Comparison of ENCODE assay signal across 9 mouse cellular contexts in genomic region chr17:63324039-63324438, GRCm38 (mm10).
DNase-seq lines count a peak whose midpoint lies in the region; ATAC-seq and TF ChIP-seq lines count a peak whose summit lies in the region.
"Had no signal": no experiment of that assay in that cellular context is flagged by ENCODE, and none has a peak within 500 bp of the region (broad histone marks: within the 10 kb centered on the region; RNA-seq: fewer than 3 reads in every experiment).

No protein-coding gene starts in this region.

- H3K4me1 ChIP-seq in embryonic facial prominence, embryonic 10.5 days, result peaks cover 10% of the 10 kb centered on the region
- H3K4me1 ChIP-seq in liver, postnatal 0 days (ENCODE audit: insufficient read depth), result peaks cover 9% of the 10 kb centered on the region; the same call in 1 of the 2 replicates
- H3K4me1 ChIP-seq in thymus, adult 2 months (replicated peaks; ENCODE audit: control insufficient read depth, insufficient read depth, low read length), result no peaks in the 10 kb centered on the region; the same call in 1 of the 2 replicates

- intact Hi-C loops in heart, postnatal 14 days (cut with DNase I), result loop anchor here (1.0 kb wide), 1 partner anchor 144 kb away; no protein-coding TSS in a partner anchor

- no peak overlapping the region for H3K4me3 ChIP-seq in embryonic facial prominence, embryonic 10.5 days
- no peak overlapping the region for H3K4me3 ChIP-seq in liver, postnatal 0 days (ENCODE audit: low read depth, low read length)
- H3K4me3 ChIP-seq in thymus, adult 2 months (ENCODE audit: control insufficient read depth, insufficient read depth, low read length), result no peak overlapping the region
- H3K4me3 ChIP-seq: limb, embryonic 12.5 days had no signal

- DNase-seq in ES-CJ7 (ENCODE audit: low read depth, low spot score), result peak; percentile 63
- peak; percentile 62 for DNase-seq in adrenal gland, postnatal 25 days
- peak; percentile 65 for DNase-seq in embryonic facial prominence, embryonic 10.5 days (ENCODE audit: low spot score)
- peak; percentile 77 to 84 for DNase-seq in heart, postnatal 14 days
- DNase-seq in large intestine, adult 2 months (ENCODE audit: low read depth, low spot score), result peak; percentile 33
- DNase-seq in liver, postnatal 0 days, result peak; percentile 84
- DNase-seq in thymus, adult 2 months, result peak; percentile 77

- no peak overlapping the region for H3K4me2 ChIP-seq in liver, postnatal 0 days (ENCODE audit: low read depth, low read length)
- H3K4me2 ChIP-seq: limb, embryonic 12.5 days had no signal

- no peaks in the 10 kb centered on the region for H3K9me3 ChIP-seq in embryonic facial prominence, embryonic 10.5 days
- no peaks in the 10 kb centered on the region for H3K9me3 ChIP-seq in liver, postnatal 0 days (ENCODE audit: low read length)
- H3K9me3 ChIP-seq: limb, embryonic 12.5 days had no signal

- no peak overlapping the region for H3K27ac ChIP-seq in embryonic facial prominence, embryonic 10.5 days (replicated peaks)
- H3K27ac ChIP-seq in liver, postnatal 0 days (ENCODE audit: low read depth), result no peak overlapping the region
- no peak overlapping the region for H3K27ac ChIP-seq in thymus, adult 2 months (ENCODE audit: control insufficient read depth, insufficient read depth, low read length)
- H3K27ac ChIP-seq: limb, embryonic 12.5 days had no signal

- 30% methylated on average over 2 of the region's 2 CpGs for WGBS in embryonic facial prominence, embryonic 10.5 days
- 27% methylated on average over 2 of the region's 2 CpGs for WGBS in large intestine, adult 2 months
- WGBS in liver, postnatal 0 days (ENCODE audit: insufficient replicate concordance), result 27% methylated on average over 2 of the region's 2 CpGs
- 46% methylated on average over 2 of the region's 2 CpGs for WGBS in thymus, adult 2 months

- no peaks in the 10 kb centered on the region for H3K36me3 ChIP-seq in embryonic facial prominence, embryonic 10.5 days (replicated peaks)
- no peaks in the 10 kb centered on the region for H3K36me3 ChIP-seq in liver, postnatal 0 days (replicated peaks; ENCODE audit: insufficient read depth, low read length)
- no peaks in the 10 kb centered on the region for H3K36me3 ChIP-seq in thymus, adult 2 months (ENCODE audit: control insufficient read depth, insufficient read depth, low read length)
- H3K36me3 ChIP-seq: limb, embryonic 12.5 days had no signal

- peak; percentile 87 for ATAC-seq in liver, postnatal 0 days
- peak; percentile 91 for ATAC-seq in neutrophil, adult 5-6 weeks (ENCODE audit: extremely low read depth, insufficient number of reproducible peaks, low FRiP score, poor library complexity, severe bottlenecking)

- H3K27me3 ChIP-seq in embryonic facial prominence, embryonic 10.5 days (replicated peaks; ENCODE audit: low read depth, poor library complexity, severe bottlenecking), result no peaks in the 10 kb centered on the region
- no peaks in the 10 kb centered on the region for H3K27me3 ChIP-seq in liver, postnatal 0 days (ENCODE audit: insufficient read depth, low read length)
- no peaks in the 10 kb centered on the region for H3K27me3 ChIP-seq in thymus, adult 2 months (ENCODE audit: control insufficient read depth, insufficient read depth, low read length)
- H3K27me3 ChIP-seq: limb, embryonic 12.5 days had no signal

- no peak for TF ChIP-seq POLR2A in thymus, adult 2 months (IDR thresholded peaks at IDR 0.05; ENCODE audit: control insufficient read depth, extremely low read depth, insufficient read depth, low read length, poor library complexity)

- TF ChIP-seq CTCF in liver, postnatal 0 days (IDR thresholded peaks at IDR 0.05; ENCODE audit: low read depth), result peak; percentile 99
- TF ChIP-seq CTCF in thymus, adult 2 months (IDR thresholded peaks at IDR 0.05; ENCODE audit: borderline replicate concordance, control insufficient read depth, extremely low read depth, insufficient read depth, low read length, poor library complexity), result no peak

- H3K9ac ChIP-seq in liver, postnatal 0 days (replicated peaks), result no peak overlapping the region
- H3K9ac ChIP-seq: limb, embryonic 12.5 days had no signal

- TF ChIP-seq EP300 in liver, postnatal 0 days (IDR thresholded peaks at IDR 0.05; ENCODE audit: low read depth), result no peak

Comparison
In these comparisons a context has a peak if more than half of its experiments do, and no peak if none do; other contexts are left out.
1. DNase-seq: peak in every context shown above with its lines; median percentile 84 in liver, postnatal 0 days; 80 in heart, postnatal 14 days; 77 in thymus, adult 2 months; 65 in embryonic facial prominence, embryonic 10.5 days; 63 in ES-CJ7; 62 in adrenal gland, postnatal 25 days; 33 in large intestine, adult 2 months.